Mouse (Mus musculus): ENCODE data around the gene Egfl7. TPM values are rescaled to one million over a fixed set of nuclear protein-coding genes. Genes with fewer than 3 reads are reported as not detected.

Egfl7 gene
- polyA plus RNA-seq, 1 experiment from 2014 or later: 371 TPM

- H3K9me3 ChIP-seq (ENCODE audit: control insufficient read depth, low read length): no peaks in the 10 kb centered on the region
- no peak overlapping the region for H3K9ac ChIP-seq (ENCODE audit: low read length)
- H3K4me1 ChIP-seq (replicated peaks; ENCODE audit: control insufficient read depth, insufficient read depth, low read length): peaks cover 35% of the 10 kb centered on the region
- no peaks in the 10 kb centered on the region for H3K36me3 ChIP-seq (ENCODE audit: control insufficient read depth, insufficient read depth, low read length)
- H3K27ac ChIP-seq (ENCODE audit: low read length): peak overlapping the region; percentile 78
- no peak for ATAC-seq (ENCODE audit: low read depth)
- peak overlapping the region; percentile 21 for H3K4me2 ChIP-seq (ENCODE audit: low read depth, low read length)
- H3K27me3 ChIP-seq (ENCODE audit: control insufficient read depth, insufficient read depth, low read depth, low read length): no peaks in the 10 kb centered on the region
- no peak overlapping the region for H3K4me3 ChIP-seq (ENCODE audit: low read length)
- 5% methylated on average over 5 of the region's 5 CpGs for WGBS
Measured at GRCm38 (mm10) chr2:26573807-26574206, 6.0 kb upstream of the Egfl7 start.

GRCm38 (mm10) chr2:26574862-26575261, 5.0 kb upstream of the Egfl7 start:
- Histone ChIP-seq H3K9ac (ENCODE audit: low read length) (no peak overlapping the region), H3K27ac (ENCODE audit: low read length) (peak overlapping the region; percentile 18; the same call in 1 of the 2 replicates), H3K27me3 (ENCODE audit: control insufficient read depth, insufficient read depth, low read depth, low read length) (no peaks in the 10 kb centered on the region), H3K36me3 (ENCODE audit: control insufficient read depth, insufficient read depth, low read length) (no peaks in the 10 kb centered on the region), H3K4me2 (ENCODE audit: low read depth, low read length) (no peak overlapping the region), H3K4me1 (replicated peaks; ENCODE audit: control insufficient read depth, insufficient read depth, low read length) (peaks cover 39% of the 10 kb centered on the region), H3K9me3 (ENCODE audit: control insufficient read depth, low read length) (no peaks in the 10 kb centered on the region), H3K4me3 (ENCODE audit: low read length) (no peak overlapping the region)
- WGBS: 61% methylated on average over 5 of the region's 5 CpGs
- ATAC-seq (ENCODE audit: low read depth): no peak

GRCm38 (mm10) chr2:26575378-26575777, 4.4 kb upstream of the Egfl7 start:
- WGBS: 75% methylated on average over 1 of the region's 1 CpGs
- H3K9ac ChIP-seq (ENCODE audit: low read length): peak overlapping the region; percentile 12
- H3K27me3 ChIP-seq (ENCODE audit: control insufficient read depth, insufficient read depth, low read depth, low read length): no peaks in the 10 kb centered on the region
- no peak overlapping the region for H3K4me3 ChIP-seq (ENCODE audit: low read length)
- H3K27ac ChIP-seq (ENCODE audit: low read length): peak overlapping the region; percentile 54
- no peaks in the 10 kb centered on the region for H3K36me3 ChIP-seq (ENCODE audit: control insufficient read depth, insufficient read depth, low read length)
- peaks cover 35% of the 10 kb centered on the region for H3K4me1 ChIP-seq (replicated peaks; ENCODE audit: control insufficient read depth, insufficient read depth, low read length)
- H3K9me3 ChIP-seq (ENCODE audit: control insufficient read depth, low read length): no peaks in the 10 kb centered on the region
- ATAC-seq (ENCODE audit: low read depth): no peak
- H3K4me2 ChIP-seq (ENCODE audit: low read depth, low read length): no peak overlapping the region; the same call in 1 of the 2 replicates

- WGBS: 44% methylated on average over 4 of the region's 4 CpGs
- Histone ChIP-seq H3K27ac (ENCODE audit: low read length) (peak overlapping the region; percentile 54), H3K9me3 (ENCODE audit: control insufficient read depth, low read length) (no peaks in the 10 kb centered on the region), H3K4me3 (ENCODE audit: low read length) (no peak overlapping the region), H3K4me1 (replicated peaks; ENCODE audit: control insufficient read depth, insufficient read depth, low read length) (peaks cover 35% of the 10 kb centered on the region), H3K4me2 (ENCODE audit: low read depth, low read length) (no peak overlapping the region; the same call in 1 of the 2 replicates), H3K9ac (ENCODE audit: low read length) (peak overlapping the region; percentile 12; the same call in 1 of the 2 replicates), H3K27me3 (ENCODE audit: control insufficient read depth, insufficient read depth, low read depth, low read length) (no peaks in the 10 kb centered on the region), H3K36me3 (ENCODE audit: control insufficient read depth, insufficient read depth, low read length) (no peaks in the 10 kb centered on the region)
- peak; percentile 41 for ATAC-seq (ENCODE audit: low read depth)
Measured at GRCm38 (mm10) chr2:26575865-26576264, 3.9 kb upstream of the Egfl7 start.

- peak overlapping the region; percentile 21; the same call in 1 of the 2 replicates for H3K4me2 ChIP-seq (ENCODE audit: low read depth, low read length)
- WGBS: 35% methylated on average over 4 of the region's 4 CpGs
- peak overlapping the region; percentile 67 for H3K27ac ChIP-seq (ENCODE audit: low read length)
- no peak overlapping the region for H3K4me3 ChIP-seq (ENCODE audit: low read length)
- no peaks in the 10 kb centered on the region for H3K27me3 ChIP-seq (ENCODE audit: control insufficient read depth, insufficient read depth, low read depth, low read length)
- peaks cover 35% of the 10 kb centered on the region for H3K4me1 ChIP-seq (replicated peaks; ENCODE audit: control insufficient read depth, insufficient read depth, low read length)
- H3K9me3 ChIP-seq (ENCODE audit: control insufficient read depth, low read length): no peaks in the 10 kb centered on the region
- ATAC-seq (ENCODE audit: low read depth): no peak
- no peak overlapping the region for H3K9ac ChIP-seq (ENCODE audit: low read length)
- H3K36me3 ChIP-seq (ENCODE audit: control insufficient read depth, insufficient read depth, low read length): no peaks in the 10 kb centered on the region
Measured at GRCm38 (mm10) chr2:26576462-26576861, 3.4 kb upstream of the Egfl7 start.

GRCm38 (mm10) chr2:26578369-26578768, 1.4 kb upstream of the Egfl7 start:
- WGBS: 39% methylated on average over 6 of the region's 6 CpGs
- peak overlapping the region; percentile 42 for H3K9ac ChIP-seq (ENCODE audit: low read length)
- H3K27me3 ChIP-seq (ENCODE audit: control insufficient read depth, insufficient read depth, low read depth, low read length): no peaks in the 10 kb centered on the region
- H3K27ac ChIP-seq (ENCODE audit: low read length): peak overlapping the region; percentile 67
- H3K4me1 ChIP-seq (replicated peaks; ENCODE audit: control insufficient read depth, insufficient read depth, low read length): peaks cover 27% of the 10 kb centered on the region
- peak; percentile 50 for ATAC-seq (ENCODE audit: low read depth)
- no peaks in the 10 kb centered on the region for H3K36me3 ChIP-seq (ENCODE audit: control insufficient read depth, insufficient read depth, low read length)
- H3K4me2 ChIP-seq (ENCODE audit: low read depth, low read length): no peak overlapping the region; the same call in 1 of the 2 replicates
- no peaks in the 10 kb centered on the region for H3K9me3 ChIP-seq (ENCODE audit: control insufficient read depth, low read length)
- no peak overlapping the region for H3K4me3 ChIP-seq (ENCODE audit: low read length)

- Histone ChIP-seq H3K4me1 (replicated peaks; ENCODE audit: control insufficient read depth, insufficient read depth, low read length) (peaks cover 13% of the 10 kb centered on the region), H3K27ac (ENCODE audit: low read length) (peak overlapping the region; percentile 76), H3K36me3 (ENCODE audit: control insufficient read depth, insufficient read depth, low read length) (no peaks in the 10 kb centered on the region), H3K4me2 (ENCODE audit: low read depth, low read length) (no peak overlapping the region; the same call in 1 of the 2 replicates), H3K9ac (ENCODE audit: low read length) (peak overlapping the region; percentile 30; the same call in 1 of the 2 replicates), H3K4me3 (ENCODE audit: low read length) (peak overlapping the region; percentile 20), H3K9me3 (ENCODE audit: control insufficient read depth, low read length) (no peaks in the 10 kb centered on the region), H3K27me3 (ENCODE audit: control insufficient read depth, insufficient read depth, low read depth, low read length) (no peaks in the 10 kb centered on the region)
- ATAC-seq (ENCODE audit: low read depth): peak; percentile 13; the same call in 1 of the 2 replicates
- WGBS: 76% methylated on average over 5 of the region's 5 CpGs
Measured at GRCm38 (mm10) chr2:26580751-26581150, 937 bp downstream of the Egfl7 start.

GRCm38 (mm10) chr2:26582203-26582602, 2.4 kb downstream of the Egfl7 start:
- Histone ChIP-seq H3K9ac (ENCODE audit: low read length) (no peak overlapping the region), H3K9me3 (ENCODE audit: control insufficient read depth, low read length) (no peaks in the 10 kb centered on the region), H3K4me1 (replicated peaks; ENCODE audit: control insufficient read depth, insufficient read depth, low read length) (peaks cover 8% of the 10 kb centered on the region), H3K4me3 (ENCODE audit: low read length) (no peak overlapping the region; the same call in 1 of the 2 replicates), H3K36me3 (ENCODE audit: control insufficient read depth, insufficient read depth, low read length) (no peaks in the 10 kb centered on the region), H3K27ac (ENCODE audit: low read length) (peak overlapping the region; percentile 76), H3K4me2 (ENCODE audit: low read depth, low read length) (peak overlapping the region; percentile 45), H3K27me3 (ENCODE audit: control insufficient read depth, insufficient read depth, low read depth, low read length) (no peaks in the 10 kb centered on the region)
- ATAC-seq (ENCODE audit: low read depth): no peak
- WGBS: 42% methylated on average over 2 of the region's 2 CpGs

GRCm38 (mm10) chr2:26582741-26583140, 2.9 kb downstream of the Egfl7 start:
- H3K27me3 ChIP-seq (ENCODE audit: control insufficient read depth, insufficient read depth, low read depth, low read length): no peaks in the 10 kb centered on the region
- peak overlapping the region; percentile 19; the same call in 1 of the 2 replicates for H3K4me3 ChIP-seq (ENCODE audit: low read length)
- H3K4me1 ChIP-seq (replicated peaks; ENCODE audit: control insufficient read depth, insufficient read depth, low read length): peaks cover 12% of the 10 kb centered on the region
- peak overlapping the region; percentile 45 for H3K4me2 ChIP-seq (ENCODE audit: low read depth, low read length)
- H3K9ac ChIP-seq (ENCODE audit: low read length): peak overlapping the region; percentile 49; the same call in 1 of the 2 replicates
- no peak for ATAC-seq (ENCODE audit: low read depth)
- no peaks in the 10 kb centered on the region; the same call in 1 of the 2 replicates for H3K36me3 ChIP-seq (ENCODE audit: control insufficient read depth, insufficient read depth, low read length)
- H3K9me3 ChIP-seq (ENCODE audit: control insufficient read depth, low read length): no peaks in the 10 kb centered on the region
- H3K27ac ChIP-seq (ENCODE audit: low read length): peak overlapping the region; percentile 58
- 47% methylated on average over 7 of the region's 7 CpGs for WGBS
